Mouse (Mus musculus): ENCODE measurements at regions not wholly inside any gene's neighbourhood (a gene's known extent, or its start where the extent isn't known, plus 50 kb on each side); places are given as distances from the start of the nearest gene placed in this dataset.
A peak's percentile ranks its signal among the peaks of the same experiment; 100 is the strongest.

DNA sequence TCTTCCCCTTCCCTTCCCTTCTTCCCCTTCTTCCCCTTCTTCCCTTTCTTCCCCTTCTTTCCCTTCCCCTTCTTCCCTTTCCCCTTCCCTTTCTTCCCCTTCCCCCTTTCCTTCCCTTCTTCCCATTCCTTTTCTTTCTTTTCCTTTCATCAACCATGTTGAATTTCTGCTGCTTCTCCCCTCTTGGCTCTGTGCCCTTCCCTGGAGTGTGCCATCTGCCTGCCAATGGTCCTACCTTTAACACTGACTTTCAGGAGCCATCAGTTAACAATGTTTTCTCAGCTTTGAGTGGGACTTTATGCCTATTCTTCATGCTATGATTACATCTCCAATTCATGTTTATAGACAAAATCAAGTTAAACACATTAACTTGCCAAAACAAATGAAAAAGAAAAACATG is 401.8 kb upstream of the Pcdh7 start:
- no peaks in the 10 kb centered on the region for H3K27me3 ChIP-seq (replicated peaks; ENCODE audit: control insufficient read depth, insufficient read depth, low read length)
- H3K27ac ChIP-seq (replicated peaks; ENCODE audit: low read depth, low read length): no peak overlapping the region
- ATAC-seq (ENCODE audit: low read depth) (no peak), DNase-seq (ENCODE audit: low spot score) (no peak)
- H3K9me3 ChIP-seq (ENCODE audit: control insufficient read depth, low read length): no peaks in the 10 kb centered on the region
- no peak overlapping the region for H3K4me3 ChIP-seq (ENCODE audit: low read depth, low read length)
- no peaks in the 10 kb centered on the region for H3K36me3 ChIP-seq (ENCODE audit: control insufficient read depth, insufficient read depth, low read length)
- no peak overlapping the region for H3K9ac ChIP-seq (ENCODE audit: low read depth, low read length)
- H3K4me2 ChIP-seq (ENCODE audit: low read depth, low read length): no peak overlapping the region
- H3K4me1 ChIP-seq (ENCODE audit: control insufficient read depth, insufficient read depth, low read length): no peaks in the 10 kb centered on the region

DNA sequence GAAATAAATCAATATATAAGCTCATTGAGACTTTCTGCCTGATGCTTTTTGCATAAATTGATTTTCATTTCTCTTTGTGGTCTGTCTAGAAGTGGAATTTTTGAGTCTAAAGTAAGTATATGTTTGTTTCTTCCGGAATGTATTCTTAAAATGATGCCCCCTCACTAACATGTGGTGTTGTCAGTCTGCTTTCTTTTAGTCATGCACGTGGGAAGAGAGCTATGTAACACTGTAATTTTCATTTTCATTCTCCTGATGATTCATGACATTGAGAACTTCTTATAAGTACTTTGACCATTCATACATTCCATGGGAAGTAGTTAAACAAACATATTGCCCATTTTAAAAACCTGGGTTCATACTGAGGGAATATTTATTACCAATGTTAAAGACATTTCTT is 397.7 kb upstream of the Pcdh7 start:
- H3K4me2 ChIP-seq (ENCODE audit: low read depth, low read length): no peak overlapping the region
- 57% methylated on average over 2 of the region's 2 CpGs for WGBS
- DNase-seq (ENCODE audit: low spot score) (peak; percentile 3), ATAC-seq (ENCODE audit: low read depth) (no peak)
- H3K36me3 ChIP-seq (ENCODE audit: control insufficient read depth, insufficient read depth, low read length): no peaks in the 10 kb centered on the region
- H3K27me3 ChIP-seq (replicated peaks; ENCODE audit: control insufficient read depth, insufficient read depth, low read length): no peaks in the 10 kb centered on the region
- no peaks in the 10 kb centered on the region for H3K4me1 ChIP-seq (ENCODE audit: control insufficient read depth, insufficient read depth, low read length)
- no peak overlapping the region for H3K4me3 ChIP-seq (ENCODE audit: low read depth, low read length)
- no peak overlapping the region for H3K9ac ChIP-seq (ENCODE audit: low read depth, low read length)
- H3K27ac ChIP-seq (replicated peaks; ENCODE audit: low read depth, low read length): no peak overlapping the region
- no peaks in the 10 kb centered on the region for H3K9me3 ChIP-seq (ENCODE audit: control insufficient read depth, low read length)

DNA sequence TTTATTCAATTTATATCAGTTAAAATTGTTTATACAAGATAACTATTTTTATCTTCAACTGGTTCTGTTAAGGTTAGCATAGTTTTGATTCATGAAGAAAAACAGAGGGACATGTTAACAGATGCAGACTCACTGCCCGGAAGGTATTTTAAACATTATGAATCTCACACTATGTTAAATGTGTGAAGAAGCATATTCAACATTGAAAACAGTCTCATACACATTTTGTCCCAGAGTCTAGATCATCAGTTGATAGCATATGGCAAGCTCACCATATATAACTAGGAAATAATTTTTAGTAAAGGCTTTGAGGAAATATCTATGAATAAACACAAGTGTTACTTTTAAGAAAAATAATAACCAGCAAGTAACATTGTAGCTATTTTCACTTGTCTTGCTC is 382.1 kb upstream of the Pcdh7 start:
- ATAC-seq (ENCODE audit: low read depth) (no peak), DNase-seq (ENCODE audit: low spot score) (no peak)
- H3K27ac ChIP-seq (replicated peaks; ENCODE audit: low read depth, low read length): no peak overlapping the region
- H3K4me3 ChIP-seq (ENCODE audit: low read depth, low read length): no peak overlapping the region
- 85% methylated on average over 1 of the region's 1 CpGs for WGBS
- no peaks in the 10 kb centered on the region for H3K4me1 ChIP-seq (ENCODE audit: control insufficient read depth, insufficient read depth, low read length)
- no peak overlapping the region for H3K4me2 ChIP-seq (ENCODE audit: low read depth, low read length)
- H3K9me3 ChIP-seq (ENCODE audit: control insufficient read depth, low read length): no peaks in the 10 kb centered on the region
- H3K9ac ChIP-seq (ENCODE audit: low read depth, low read length): no peak overlapping the region
- no peaks in the 10 kb centered on the region for H3K36me3 ChIP-seq (ENCODE audit: control insufficient read depth, insufficient read depth, low read length)
- H3K27me3 ChIP-seq (replicated peaks; ENCODE audit: control insufficient read depth, insufficient read depth, low read length): no peaks in the 10 kb centered on the region

All from embryonic facial prominence, embryonic 14.5 days (tissue).